Mouse (Mus musculus) MEL (cell line): ENCODE data around the gene G6pdx. TPM values are rescaled to one million over a fixed set of nuclear protein-coding genes. Genes with fewer than 3 reads are reported as not detected.

Experiments
- DNase-seq: peaks from one replicate; pipeline ENCODE4 v3.0.0; 2011; ENCODE audit warnings: low read depth, low spot score
- H3K27ac ChIP-seq: 2 replicates; pipeline ENCODE4 v1.5.1; 2012; ENCODE audit warnings: low read depth, mild to moderate bottlenecking, control low read depth, low read length, moderate library complexity; ENCODE audit not compliant: control insufficient read depth
- H3K27me3 ChIP-seq, 2 experiments: fragments of 150-350 bp in 1 of 2; sonication (generic) in 1 of 2; 2 replicates each; pipeline ENCODE4 v1.6.1; 2012; ENCODE audit warnings: low read length in 2 of 2, mild to moderate bottlenecking in 2 of 2, improper control_type of control experiment in 1 of 2, moderate library complexity in 1 of 2; ENCODE audit not compliant: insufficient read depth in 2 of 2, control insufficient read depth in 1 of 2
- H3K36me3 ChIP-seq, 2 experiments: 2 replicates each; pipeline ENCODE4 v1.6.1; 2012 to 2014; ENCODE audit warnings: low read length in 2 of 2, improper control_type of control experiment in 1 of 2, inconsistent platforms in 1 of 2, mild to moderate bottlenecking in 1 of 2; ENCODE audit not compliant: insufficient read depth in 2 of 2, control insufficient read depth in 1 of 2
- H3K4me1 ChIP-seq, 2 experiments: fragments of 150-350 bp in 1 of 2; sonication (generic) in 1 of 2; 2 replicates each; pipeline ENCODE4 v1.6.1; 2012; ENCODE audit warnings: low read length in 2 of 2, improper control_type of control experiment in 1 of 2, mild to moderate bottlenecking in 1 of 2; ENCODE audit not compliant: insufficient read depth in 2 of 2, control insufficient read depth in 1 of 2
- H3K4me3 ChIP-seq, 2 experiments: fragments of 150-350 bp in 1 of 2; sonication (generic) in 1 of 2; 2 replicates each; pipeline ENCODE4 v1.5.1; 2012; ENCODE audit warnings: low read depth in 2 of 2, low read length in 2 of 2, mild to moderate bottlenecking in 2 of 2, moderate library complexity in 2 of 2, control low read depth in 1 of 2, improper control_type of control experiment in 1 of 2; ENCODE audit not compliant: control insufficient read depth in 1 of 2, insufficient read depth in 1 of 2
- H3K79me2 ChIP-seq: 2 replicates; pipeline ENCODE4 v1.6.1; 2012; ENCODE audit warnings: mild to moderate bottlenecking, low read length, moderate library complexity; ENCODE audit not compliant: control insufficient read depth, poor library complexity, insufficient read depth
- H3K9ac ChIP-seq: 2 replicates; pipeline ENCODE4 v1.6.1; 2012; ENCODE audit warnings: low read depth, mild to moderate bottlenecking, control low read depth, low read length, moderate library complexity; ENCODE audit not compliant: control insufficient read depth, poor library complexity, severe bottlenecking
- H3K9me3 ChIP-seq: fragments of 150-350 bp; sonication (generic); replicated peaks from 2 replicates; pipeline ENCODE4 v1.6.1; 2012; ENCODE audit warnings: mild to moderate bottlenecking, low read length, improper control_type of control experiment, moderate library complexity; ENCODE audit not compliant: insufficient read depth
- BHLHE40 ChIP-seq: IDR thresholded peaks from 2 replicates; pipeline ENCODE4 v1.6.1; 2012; ENCODE audit warnings: low read depth, mild to moderate bottlenecking, inconsistent platforms, low read length, improper control_type of control experiment, borderline replicate concordance
- CHD1 ChIP-seq: IDR thresholded peaks from 2 replicates; pipeline ENCODE4 v1.6.1; 2012; ENCODE audit warnings: low read depth, mild to moderate bottlenecking, inconsistent platforms, low read length, improper control_type of control experiment
- CTCF ChIP-seq, 3 experiments: IDR thresholded peaks in 2 of 3; conservative IDR thresholded peaks in 1 of 3; 2 replicates each; pipeline ENCODE4 v1.5.1; 2011 to 2012; ENCODE audit warnings: low read length in 3 of 3, low read depth in 2 of 3, mild to moderate bottlenecking in 2 of 3, improper control_type of control experiment in 1 of 3, inconsistent platforms in 1 of 3, mixed read lengths in 1 of 3, moderate library complexity in 1 of 3; ENCODE audit not compliant: control insufficient read depth in 1 of 3, insufficient read depth in 1 of 3, poor library complexity in 1 of 3, severe bottlenecking in 1 of 3
- E2F4 ChIP-seq: IDR thresholded peaks from 2 replicates; pipeline ENCODE4 v1.6.1; 2011; ENCODE audit warnings: low read depth, low read length, improper control_type of control experiment, borderline replicate concordance
- ETS1 ChIP-seq: IDR thresholded peaks from 2 replicates; pipeline ENCODE4 v1.6.1; 2012; ENCODE audit warnings: low read depth, mild to moderate bottlenecking, inconsistent platforms, low read length, improper control_type of control experiment, moderate library complexity
- GATA1 ChIP-seq: IDR thresholded peaks from 2 replicates; pipeline ENCODE4 v1.6.1; 2011; ENCODE audit warnings: low read depth, low read length, improper control_type of control experiment
- HCFC1 ChIP-seq: IDR thresholded peaks from 2 replicates; pipeline ENCODE4 v1.6.1; 2012; ENCODE audit warnings: low read depth, mild to moderate bottlenecking, inconsistent platforms, low read length, improper control_type of control experiment, moderate library complexity
- KAT2A ChIP-seq: conservative IDR thresholded peaks from 2 replicates; pipeline ENCODE4 v1.6.1; 2012; ENCODE audit warnings: low read depth, low read length, improper control_type of control experiment, inconsistent platforms
- MAFK ChIP-seq: IDR thresholded peaks from 2 replicates; pipeline ENCODE4 v1.6.1; 2011; ENCODE audit warnings: low read depth, mild to moderate bottlenecking, low read length, improper control_type of control experiment, borderline replicate concordance
- MAX ChIP-seq: IDR thresholded peaks from 2 replicates; pipeline ENCODE4 v1.6.1; 2011; ENCODE audit warnings: low read length, improper control_type of control experiment
- MAZ ChIP-seq: IDR thresholded peaks from 2 replicates; pipeline ENCODE4 v1.6.1; 2012; ENCODE audit warnings: low read depth, mild to moderate bottlenecking, inconsistent platforms, low read length, improper control_type of control experiment
- MXI1 ChIP-seq: IDR thresholded peaks from 2 replicates; pipeline ENCODE4 v1.6.1; 2011; ENCODE audit warnings: mild to moderate bottlenecking, low read depth, low read length, improper control_type of control experiment
- MYC ChIP-seq: IDR thresholded peaks from 2 replicates; pipeline ENCODE4 v1.6.1; 2011; ENCODE audit warnings: low read depth, mild to moderate bottlenecking, low read length, improper control_type of control experiment, moderate library complexity
- NELFE ChIP-seq: IDR thresholded peaks from 2 replicates; pipeline ENCODE4 v1.6.1; 2011; ENCODE audit warnings: low read depth, low read length, improper control_type of control experiment
- NRF1 ChIP-seq: IDR thresholded peaks from 2 replicates; pipeline ENCODE4 v1.6.1; 2014; ENCODE audit warnings: low read depth, mild to moderate bottlenecking, inconsistent platforms, low read length, improper control_type of control experiment, moderate library complexity; ENCODE audit not compliant: poor library complexity, insufficient read depth, severe bottlenecking
- POLR2A ChIP-seq, 2 experiments: IDR thresholded peaks; 2 replicates each; pipeline ENCODE4 v1.6.1; 2011 to 2012; ENCODE audit warnings: low read length in 2 of 2, mild to moderate bottlenecking in 2 of 2, control low read depth in 1 of 2, improper control_type of control experiment in 1 of 2, low read depth in 1 of 2, moderate library complexity in 1 of 2; ENCODE audit not compliant: control insufficient read depth in 1 of 2, insufficient read depth in 1 of 2, poor library complexity in 1 of 2
- POLR2AphosphoS2 ChIP-seq: IDR thresholded peaks from 2 replicates; pipeline ENCODE4 v1.6.1; 2011; ENCODE audit warnings: low read length, improper control_type of control experiment
- RAD21 ChIP-seq: IDR thresholded peaks from 2 replicates; pipeline ENCODE4 v1.6.1; 2011; ENCODE audit warnings: mild to moderate bottlenecking, low read depth, low read length, improper control_type of control experiment
- SIN3A ChIP-seq: IDR thresholded peaks from 2 replicates; pipeline ENCODE4 v1.6.1; 2012; ENCODE audit warnings: low read length, improper control_type of control experiment, inconsistent platforms
- TAL1 ChIP-seq: IDR thresholded peaks from 2 replicates; pipeline ENCODE4 v1.6.1; 2012; ENCODE audit warnings: mild to moderate bottlenecking, inconsistent platforms, low read length, moderate library complexity, mixed read lengths
- TBP ChIP-seq: IDR thresholded peaks from 2 replicates; pipeline ENCODE4 v1.8.0; 2011; ENCODE audit warnings: low read depth, low read length, improper control_type of control experiment
- TCF12 ChIP-seq: IDR thresholded peaks from 2 replicates; pipeline ENCODE4 v1.6.1; 2014; ENCODE audit warnings: low read depth, mild to moderate bottlenecking, inconsistent platforms, low read length, improper control_type of control experiment, moderate library complexity
- UBTF ChIP-seq: IDR thresholded peaks from 2 replicates; pipeline ENCODE4 v1.6.1; 2012; ENCODE audit warnings: low read depth, mild to moderate bottlenecking, inconsistent platforms, low read length, improper control_type of control experiment, moderate library complexity, borderline replicate concordance; ENCODE audit not compliant: insufficient read depth
- USF1 ChIP-seq: IDR thresholded peaks from 2 replicates; pipeline ENCODE4 v1.6.1; 2014; ENCODE audit warnings: low read depth, mild to moderate bottlenecking, inconsistent platforms, low read length, improper control_type of control experiment, moderate library complexity
- USF2 ChIP-seq, 2 experiments: IDR thresholded peaks; 2 replicates each; pipeline ENCODE4 v1.6.1; 2011 to 2012; ENCODE audit warnings: improper control_type of control experiment in 2 of 2, low read length in 2 of 2, borderline replicate concordance in 1 of 2, inconsistent platforms in 1 of 2, low read depth in 1 of 2, mild to moderate bottlenecking in 1 of 2; ENCODE audit not compliant: insufficient read depth in 1 of 2
- ZKSCAN1 ChIP-seq: IDR thresholded peaks from 2 replicates; pipeline ENCODE4 v1.6.1; 2012; ENCODE audit warnings: low read depth, mild to moderate bottlenecking, inconsistent platforms, low read length, improper control_type of control experiment, moderate library complexity
- ZMIZ1 ChIP-seq: IDR thresholded peaks from 2 replicates; pipeline ENCODE4 v1.6.1; 2012; ENCODE audit warnings: low read depth, mild to moderate bottlenecking, inconsistent platforms, low read length, improper control_type of control experiment, moderate library complexity
- polyA plus RNA-seq, 2 experiments: library from polyadenylated mRNA; stranded (reverse) in 1 of 2; unstranded in 1 of 2; fragments of >175 nt in 1 of 2; fragments of >200 nt in 1 of 2; gene quantifications; 2 replicates each; pipeline versions ENCODE4 v1.2.1 to v1.2.4; 2012; ENCODE audit warnings: low replicate concordance in 2 of 2, low read depth in 1 of 2; ENCODE audit not compliant: insufficient read length in 2 of 2, insufficient read depth in 1 of 2, missing spikeins in 1 of 2
- total RNA-seq: library from RNA; depleted of rRNA; stranded (reverse); fragments of 300-350 nt; gene quantifications from 2 replicates; pipeline ENCODE4 v1.2.3, GENCODE M21; 2012

The G6pdx gene
- total and polyA plus RNA-seq, 3 experiments, result 27.9 to 54.1 TPM; not detected in 1

GRCm38 (mm10) chrX:74384451-74384850 is 44.5 kb downstream of the G6pdx start:
- Histone ChIP-seq H3K4me1 (peaks cover 0 to 3% of the 10 kb centered on the region in 2 experiments; a peak in 1 of 4 replicates), H3K27ac (no peak overlapping the region), H3K79me2 (no peaks in the 10 kb centered on the region), H3K4me3 (no peak overlapping the region), H3K36me3 (peaks cover 0 to 2% of the 10 kb centered on the region in 2 experiments; a peak in 1 of 4 replicates), H3K9ac (no peak overlapping the region), H3K9me3 (no peaks in the 10 kb centered on the region), H3K27me3 (no peaks in the 10 kb centered on the region)
- TF ChIP-seq TAL1, result peak; percentile 30; the same call in 1 of the 2 replicates
- TF ChIP-seq CTCF (IDR thresholded peaks at IDR 0.05 in 2 of 3, conservative IDR thresholded peaks at IDR 0.05 in 1 of 3; ENCODE audit: control insufficient read depth in 1 of 3, insufficient read depth in 1 of 3, low read depth in 2 of 3, low read length in 3 of 3, poor library complexity in 1 of 3, severe bottlenecking in 1 of 3), result no peak
- DNase-seq, result no peak

DNA sequence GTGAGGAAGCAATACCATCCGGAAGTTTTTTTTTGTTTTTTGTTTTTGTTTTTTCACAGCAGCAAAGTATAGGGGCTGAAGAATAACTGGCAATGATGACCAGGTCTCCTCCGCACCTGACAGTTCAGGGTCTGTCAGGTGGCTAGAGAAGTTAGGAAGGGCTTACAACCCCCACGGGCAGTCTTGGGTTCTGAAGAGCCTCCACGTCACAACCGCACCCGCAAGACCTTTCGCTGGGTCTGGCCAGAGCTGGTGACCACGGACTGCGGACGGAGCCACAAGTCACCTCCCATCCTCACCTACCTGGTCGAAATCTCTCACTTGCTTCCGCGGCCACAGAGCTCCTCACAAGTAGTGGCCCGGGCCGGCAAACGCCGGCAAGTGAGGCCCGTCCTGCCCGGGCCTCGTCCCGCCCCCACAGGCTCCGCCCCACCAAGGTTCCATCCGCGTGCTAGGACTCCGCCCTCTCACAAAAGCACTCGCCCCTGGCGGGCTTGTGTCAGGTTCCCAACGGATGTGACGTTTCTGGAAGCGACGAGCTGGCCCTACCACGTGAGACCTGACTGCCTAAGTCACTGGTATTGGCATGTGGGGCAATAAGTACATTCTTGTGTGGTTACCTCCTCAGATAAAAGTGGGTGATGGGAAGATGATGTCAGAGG is 56.0 kb downstream of the G6pdx start, which contains the start of the genes Ubl4a and Slc10a3:
Gene Ubl4a (minus strand): TSS at position 331 of the 662 bp plus-strand sequence.
Gene Slc10a3 (minus strand): TSS at position 462 of the 662 bp plus-strand sequence.
- peaks cover 0 to 11% of the 10 kb centered on the region in 2 experiments; a peak in 2 of 4 replicates for H3K36me3 ChIP-seq
- H3K9ac ChIP-seq, result peak within 1 kb of the TSS; percentile 84
- peak within 1 kb of the TSS; percentile 72 to 89 for H3K4me3 ChIP-seq
- peaks cover 6% of the 10 kb centered on the region for H3K79me2 ChIP-seq
- no peak for TF ChIP-seq RAD21
- TF ChIP-seq SIN3A, result peak; percentile 95
- TF ChIP-seq MAFK, result no peak
- peak; percentile 79; the same call in 1 of the 2 replicates for TF ChIP-seq POLR2AphosphoS2
- TF ChIP-seq KAT2A, result 0 out of 2 replicates have a peak, but pooled peaks have one; percentile 42
- TF ChIP-seq TBP, result peak; percentile 59
- peak; percentile 72; the same call in 1 of the 2 replicates for TF ChIP-seq E2F4
- peak; percentile 75; the same call in 1 of the 2 replicates for TF ChIP-seq ZMIZ1
- peak; percentile 96 for TF ChIP-seq MAX
- TF ChIP-seq POLR2A (IDR thresholded peaks at IDR 0.05; ENCODE audit: control insufficient read depth in 1 of 2, insufficient read depth in 1 of 2, low read depth in 1 of 2, low read length in 2 of 2, poor library complexity in 1 of 2), result peak; percentile 90 to 93
- TF ChIP-seq NRF1, result 0 out of 2 replicates have a peak, but pooled peaks have one; percentile 23
- peak; percentile 26; the same call in 1 of the 2 replicates for TF ChIP-seq TCF12
- TF ChIP-seq ZKSCAN1, result no peak
- TF ChIP-seq UBTF, result no peak
- peak; percentile 82 for TF ChIP-seq HCFC1
- peak; percentile 85 for TF ChIP-seq ETS1
- TF ChIP-seq MAZ, result peak; percentile 48; the same call in 1 of the 2 replicates
- no peak for TF ChIP-seq CHD1
- TF ChIP-seq MXI1, result peak; percentile 96
- peak; percentile 98 for TF ChIP-seq MYC
- peak; percentile 89 for TF ChIP-seq NELFE
- peak; percentile 90 for TF ChIP-seq USF1
- 0 out of 2 replicates have a peak, but pooled peaks have one; percentile 19 for TF ChIP-seq BHLHE40
- 0 out of 4 replicates have a peak, but pooled peaks of 1 of the 2 experiments have one; percentile 38 for TF ChIP-seq USF2 (IDR thresholded peaks at IDR 0.05; ENCODE audit: borderline replicate concordance in 1 of 2, insufficient read depth in 1 of 2, low read depth in 1 of 2, low read length in 2 of 2)
- 0 out of 2 replicates have a peak, but pooled peaks have one; percentile 15 for TF ChIP-seq GATA1
- H3K4me1 ChIP-seq, result peaks cover 0 to 8% of the 10 kb centered on the region in 2 experiments; a peak in 2 of 4 replicates
- peak within 1 kb of the TSS; percentile 63 for H3K27ac ChIP-seq
- H3K27me3 ChIP-seq, result no peaks in the 10 kb centered on the region
- DNase-seq, result peak; percentile 95
- no peaks in the 10 kb centered on the region for H3K9me3 ChIP-seq
